Mouse (Mus musculus): ENCODE results near the gene Hebp1.

Gene Hebp1

GRCm38 (mm10) chr6:135197921-135198532, at the start of gene Hebp1, which contains the start of gene Fam234b:
Gene Hebp1, minus strand, starts transcription at chr6:135198022.
Gene Fam234b, plus strand, starts transcription at chr6:135197977.
- peak; percentile 85 for DNase-seq (ENCODE audit: low spot score)

- DNase-seq (ENCODE audit: low spot score) = no peak
Observed at GRCm38 (mm10) chr6:135245586-135245985, 47.8 kb upstream of the Hebp1 start.

GRCm38 (mm10) chr6:135240361-135240760, 42.5 kb upstream of the Hebp1 start:
- DNase-seq (ENCODE audit: low spot score) = no peak

GRCm38 (mm10) chr6:135238211-135238610, 40.4 kb upstream of the Hebp1 start:
- DNase-seq (ENCODE audit: low spot score) = no peak

- no peak for DNase-seq (ENCODE audit: low spot score)
Observed at GRCm38 (mm10) chr6:135237326-135237725, 39.5 kb upstream of the Hebp1 start.

GRCm38 (mm10) chr6:135236576-135236975, 38.8 kb upstream of the Hebp1 start:
- no peak for DNase-seq (ENCODE audit: low spot score)

GRCm38 (mm10) chr6:135235742-135236141, 37.9 kb upstream of the Hebp1 start:
- DNase-seq (ENCODE audit: low spot score) = no peak

- DNase-seq (ENCODE audit: low spot score) = no peak
Observed at GRCm38 (mm10) chr6:135232443-135233182, 34.8 kb upstream of the Hebp1 start.

GRCm38 (mm10) chr6:135230586-135230985, 32.8 kb upstream of the Hebp1 start:
- no peak for DNase-seq (ENCODE audit: low spot score)

GRCm38 (mm10) chr6:135228465-135228941, 30.7 kb upstream of the Hebp1 start:
- no peak for DNase-seq (ENCODE audit: low spot score)

GRCm38 (mm10) chr6:135223786-135224416, 26.1 kb upstream of the Hebp1 start:
- DNase-seq (ENCODE audit: low spot score) = no peak

- DNase-seq (ENCODE audit: low spot score) = no peak
Observed at GRCm38 (mm10) chr6:135219916-135220315, 22.1 kb upstream of the Hebp1 start.

GRCm38 (mm10) chr6:135218330-135218729, 20.5 kb upstream of the Hebp1 start:
- DNase-seq (ENCODE audit: low spot score) = no peak

- no peak for DNase-seq (ENCODE audit: low spot score)
Observed at GRCm38 (mm10) chr6:135212666-135213065, 14.8 kb upstream of the Hebp1 start.

GRCm38 (mm10) chr6:135211169-135211568, 13.3 kb upstream of the Hebp1 start:
- no peak for DNase-seq (ENCODE audit: low spot score)

- DNase-seq (ENCODE audit: low spot score) = no peak
Observed at GRCm38 (mm10) chr6:135206909-135207308, 9.1 kb upstream of the Hebp1 start.

- no peak for DNase-seq (ENCODE audit: low spot score)
Observed at GRCm38 (mm10) chr6:135205802-135206201, 8.0 kb upstream of the Hebp1 start.

- no peak for DNase-seq (ENCODE audit: low spot score)
Observed at GRCm38 (mm10) chr6:135204869-135205268, 7.0 kb upstream of the Hebp1 start.

- DNase-seq (ENCODE audit: low spot score) = no peak
Observed at GRCm38 (mm10) chr6:135203737-135204136, 5.9 kb upstream of the Hebp1 start.

GRCm38 (mm10) chr6:135202668-135203067, 4.8 kb upstream of the Hebp1 start:
- no peak for DNase-seq (ENCODE audit: low spot score)

- DNase-seq (ENCODE audit: low spot score) = no peak
Observed at GRCm38 (mm10) chr6:135200122-135200957, 2.5 kb upstream of the Hebp1 start.

GRCm38 (mm10) chr6:135198726-135199125, 904 bp upstream of the Hebp1 start:
- no peak for DNase-seq (ENCODE audit: low spot score)

Data from testis, postnatal 10 days (tissue).